Mouse (Mus musculus): ENCODE data around the gene Rcn3.
"Not testable (repeated sequence)": the region's sequence is repeated elsewhere in the genome, so short reads cannot be mapped to it uniquely, and the experiment has no call there.

GRCm38 (mm10) chr7:45095965-45096364, 3.9 kb upstream of the Rcn3 start:
- TF ChIP-seq CTCF (IDR thresholded peaks at IDR 0.05; ENCODE audit: control insufficient read depth, insufficient read depth, low read length); POLR2A (IDR thresholded peaks at IDR 0.05; ENCODE audit: borderline replicate concordance, control insufficient read depth, low read depth, low read length): not testable (repeated sequence)
